Mouse (Mus musculus) left cerebral cortex, postnatal 25 days (tissue): ENCODE results near the gene Ttll10. TPM values are rescaled to one million over a fixed set of nuclear protein-coding genes. Genes with fewer than 3 reads are reported as not detected.

ENCODE experiments used
- microRNA-seq, 2 experiments: library from miRNA; unstranded; fragments of <30 nt; microRNA quantifications; one replicate each; pipeline ENCODE4 v1.2.0; 2022
- total RNA-seq, 2 experiments: library from RNA; stranded (reverse); gene quantifications; 2 replicates each; pipeline ENCODE4 v1.2.3; 2021

Ttll10 gene
- total RNA-seq, 2 experiments from 2014 or later, result not detected

Small RNA genes within 50 kb of the gene (microRNA-seq; reads per million reads assigned to microRNA genes)
- gene Mir200a, result 2.0 to 4.7 reads per million in 2 experiments
- gene Mir200b, result 16.5 to 78.5 reads per million in 2 experiments
- gene Mir429, result 35.6 to 67.3 reads per million in 2 experiments

Other genes starting within 250 kb of the Ttll10 start
- gene Ccnl2, start 246.9 kb downstream of the Ttll10 start, total RNA-seq, result 10 to 100 TPM; 65.7 to 78.1 TPM
- 100 to 1,000 TPM in 1 of 2 experiments, 10 to 100 TPM in 1; 99.6 to 104 TPM for gene Aurkaip1, start 228.1 kb downstream of the Ttll10 start, total RNA-seq
- gene Mxra8, start 219.7 kb downstream of the Ttll10 start, total RNA-seq, result 1 to 10 TPM; 7.0 to 8.4 TPM
- gene Dvl1, start 212.0 kb downstream of the Ttll10 start, total RNA-seq, result 10 to 100 TPM; 87.9 to 88.0 TPM
- gene Tas1r3, start 196.1 kb downstream of the Ttll10 start, total RNA-seq, result under 1 TPM; 0.27 to 0.32 TPM
- gene Cptp, start 190.0 kb downstream of the Ttll10 start, total RNA-seq, result 10 to 100 TPM; 25.5 to 31.8 TPM
- gene Ints11, start 189.9 kb downstream of the Ttll10 start, total RNA-seq, result 10 to 100 TPM; 38.1 to 38.5 TPM
- 10 to 100 TPM; 60.5 to 65.5 TPM for gene Pusl1, start 167.6 kb downstream of the Ttll10 start, total RNA-seq
- 100 to 1,000 TPM; 133 to 136 TPM for gene Acap3, start 167.6 kb downstream of the Ttll10 start, total RNA-seq
- 10 to 100 TPM; 71.9 to 72.7 TPM for gene Ube2j2, start 115.6 kb downstream of the Ttll10 start, total RNA-seq
- gene C1qtnf12, start 97.1 kb downstream of the Ttll10 start, total RNA-seq, result 10 to 100 TPM; 12.8 to 21.8 TPM
- 10 to 100 TPM in 1 of 2 experiments, 1 to 10 TPM in 1; 9.7 to 10.5 TPM for gene B3galt6, start 66.8 kb downstream of the Ttll10 start, total RNA-seq
- 100 to 1,000 TPM; 182 to 184 TPM for gene Sdf4, start 66.5 kb downstream of the Ttll10 start, total RNA-seq
- gene Tnfrsf4, start 45.6 kb downstream of the Ttll10 start, total RNA-seq, result 1 to 10 TPM; 2.0 to 2.1 TPM
- gene Tnfrsf18, start 33.2 kb downstream of the Ttll10 start, total RNA-seq, result not detected
- gene 9430015G10Rik, start 50.6 kb upstream of the Ttll10 start, total RNA-seq, result 10 to 100 TPM; 28.6 to 29.4 TPM
- gene Rnf223, start 71.1 kb upstream of the Ttll10 start, total RNA-seq, result under 1 TPM; 0.87 to 0.94 TPM
- 100 to 1,000 TPM; 143 to 149 TPM for gene Agrn, start 138.1 kb upstream of the Ttll10 start, total RNA-seq
- gene Isg15, start 141.4 kb upstream of the Ttll10 start, total RNA-seq, result 1 to 10 TPM; 1.2 to 1.8 TPM
- gene AW011738, start 143.9 kb upstream of the Ttll10 start, total RNA-seq, result 1 to 10 TPM; 4.4 to 6.3 TPM
- under 1 TPM; 0.46 to 0.76 TPM for gene Perm1, start 156.5 kb upstream of the Ttll10 start, total RNA-seq
- 10 to 100 TPM; 32.8 to 37.8 TPM for gene Plekhn1, start 175.4 kb upstream of the Ttll10 start, total RNA-seq
- 10 to 100 TPM; 66.1 to 66.9 TPM for gene Noc2l, start 176.6 kb upstream of the Ttll10 start, total RNA-seq
- 1 to 10 TPM; 2.7 to 4.5 TPM for gene Samd11, start 196.2 kb upstream of the Ttll10 start, total RNA-seq